Mouse (Mus musculus) heart, adult 2 months (tissue): ENCODE results near the gene Pak2.

Experiments used
- CTCF ChIP-seq: fragments of 200-600 bp; IDR thresholded peaks from 2 replicates; pipeline ENCODE4 v1.8.1; 2022; ENCODE audit warnings: antibody characterized with exemption, mild to moderate bottlenecking, moderate library complexity
- POLR2A ChIP-seq: fragments of 200-500 bp; IDR thresholded peaks from 2 replicates; pipeline ENCODE4 v1.6.1; 2011; ENCODE audit warnings: mild to moderate bottlenecking, low read depth, low read length, control low read depth; ENCODE audit not compliant: insufficient read depth

- TF ChIP-seq POLR2A (no peak), CTCF (no peak)
Observed at GRCm38 (mm10) chr16:32078408-32078990, 643 bp downstream of the Pak2 start.
